Mouse (Mus musculus): ENCODE measurements around the gene Zfp160. TPM values are rescaled to one million over a fixed set of nuclear protein-coding genes. Genes with fewer than 3 reads are reported as not detected.

The Zfp160 gene
- 5.3 and 6.6 TPM in 2 replicates for polyA plus RNA-seq (2015; fragmentation: Nextera tagmentation; extraction: Ambion mirVana)

GRCm38 (mm10) chr17:21008382-21009331 lies at the start of gene Zfp160:
Gene Zfp160 (plus strand): TSS chr17:21008903.

GRCm38 (mm10) chr17:20996364-20996763 lies 12.3 kb upstream of the Zfp160 start, which contains the start of gene Vmn1r233:
Gene Vmn1r233 (minus strand): TSS chr17:20996464.

Other genes starting within 250 kb of the Zfp160 start
- not detected in 2 replicates for gene Vmn1r228, start 222.7 kb upstream of the Zfp160 start, polyA plus RNA-seq (2015; fragmentation: Nextera tagmentation; extraction: Ambion mirVana)
- gene Vmn1r229, start 197.3 kb upstream of the Zfp160 start, polyA plus RNA-seq (2015; fragmentation: Nextera tagmentation; extraction: Ambion mirVana) = not detected in 2 replicates
- gene Vmn1r230, start 168.5 kb upstream of the Zfp160 start, polyA plus RNA-seq (2015; fragmentation: Nextera tagmentation; extraction: Ambion mirVana) = not detected in 2 replicates
- not detected in 2 replicates for gene Vmn1r231, start 103.8 kb upstream of the Zfp160 start, polyA plus RNA-seq (2015; fragmentation: Nextera tagmentation; extraction: Ambion mirVana)
- not detected in 2 replicates for gene Vmn1r232, start 89.2 kb upstream of the Zfp160 start, polyA plus RNA-seq (2015; fragmentation: Nextera tagmentation; extraction: Ambion mirVana)
- gene Ppp2r1a, start 63.6 kb upstream of the Zfp160 start, polyA plus RNA-seq (2015; fragmentation: Nextera tagmentation; extraction: Ambion mirVana) = 167 and 189 TPM in 2 replicates
- not detected in 2 replicates for gene Vmn1r233, start 12.4 kb upstream of the Zfp160 start, polyA plus RNA-seq (2015; fragmentation: Nextera tagmentation; extraction: Ambion mirVana)
- gene Vmn1r234, start 217.2 kb downstream of the Zfp160 start, polyA plus RNA-seq (2015; fragmentation: Nextera tagmentation; extraction: Ambion mirVana) = not detected in 2 replicates
- gene Vmn1r235, start 247.5 kb downstream of the Zfp160 start, polyA plus RNA-seq (2015; fragmentation: Nextera tagmentation; extraction: Ambion mirVana) = not detected in 2 replicates

All from skeletal muscle tissue, postnatal 0 days (tissue).